ENCODE assay signal across 25 mouse cellular contexts in the genomic region with DNA sequence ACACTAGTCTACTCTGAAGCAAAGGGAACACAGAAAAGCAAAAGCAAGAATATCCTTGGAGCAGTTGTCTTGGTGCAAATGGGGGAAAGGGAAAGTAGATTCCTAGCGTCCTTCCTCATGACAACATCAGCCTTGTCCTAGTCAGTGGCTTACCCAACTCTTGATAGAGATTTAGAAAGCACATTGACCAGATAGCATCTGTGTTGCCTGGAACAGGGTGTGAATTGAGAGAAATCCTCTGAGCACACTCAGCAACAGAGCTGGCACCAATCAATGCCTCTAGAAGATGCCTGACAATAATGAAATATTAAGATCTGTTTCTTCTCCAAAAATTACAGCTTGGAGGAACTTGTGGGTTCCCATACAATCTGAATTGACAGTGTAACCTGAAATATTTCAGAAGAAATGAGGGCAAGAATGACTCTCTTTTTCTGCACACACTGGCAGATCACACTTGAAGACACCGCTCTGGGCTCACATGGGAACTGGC. TPM values are rescaled to one million over a fixed set of nuclear protein-coding genes. Genes with fewer than 3 reads are reported as not detected.
DNase-seq lines count a peak whose midpoint lies in the region; ATAC-seq lines count a peak whose summit lies in the region.
"Had no signal": no experiment of that assay in that cellular context is flagged by ENCODE, and none has a peak within 500 bp of the region (broad histone marks: within the 10 kb centered on the region; RNA-seq: fewer than 3 reads in every experiment).

No protein-coding gene starts in this region.

- H3K4me2 ChIP-seq in forebrain, embryonic 13.5 days: no peak overlapping the region

- no peaks in the 10 kb centered on the region for H3K4me1 ChIP-seq in forebrain, embryonic 13.5 days

- no peaks in the 10 kb centered on the region for H3K27me3 ChIP-seq in forebrain, embryonic 13.5 days
- H3K27me3 ChIP-seq: CH12.LX, Patski had no signal

- H3K4me3 ChIP-seq in forebrain, embryonic 13.5 days: no peak overlapping the region

- no peaks in the 10 kb centered on the region for H3K9me3 ChIP-seq in forebrain, embryonic 13.5 days (replicated peaks)
- H3K9me3 ChIP-seq: G1E had no signal

- H3K9ac ChIP-seq in forebrain, embryonic 13.5 days: no peak overlapping the region

- 94% methylated on average over 2 of the region's 2 CpGs for WGBS in forebrain, embryonic 13.5 days

- no peaks in the 10 kb centered on the region for H3K36me3 ChIP-seq in forebrain, embryonic 13.5 days (ENCODE audit: poor library complexity, severe bottlenecking)
- H3K36me3 ChIP-seq: G1E had no signal

- intact Hi-C loops in heart, postnatal 14 days (cut with DNase I): no loop called here
- intact Hi-C loops in left cerebral cortex, postnatal 10 days (cut with DNase I): no loop called here

- ATAC-seq in forebrain, embryonic 13.5 days: no peak
- ATAC-seq: activated CD4-positive, CD25-positive, alpha-beta regulatory T cell, adult 4 months; CD4-positive, CD25-positive, alpha-beta regulatory T cell, adult 4 months; Patski had no signal

- H3K27ac ChIP-seq in forebrain, embryonic 13.5 days: no peak overlapping the region

- peak; percentile 54 for DNase-seq in heart, adult 11 months
- no peak for DNase-seq in heart, postnatal 14 days
- peak; percentile 42 for DNase-seq in adipocyte (ENCODE audit: low spot score)
- DNase-seq in fat pad, adult 2 months (ENCODE audit: extremely low read depth, low read depth, low spot score): peak; percentile 97
- peak; percentile 97 for DNase-seq in gonadal fat pad, adult 2 months (ENCODE audit: low read depth)
- DNase-seq in left cerebral cortex, postnatal 10 days (ENCODE audit: extremely low spot score in 1 of 2, low spot score in 2 of 2): no peak
- DNase-seq in thymus, postnatal 36 days: no peak
- DNase-seq: adrenal gland, adult 2 months; adrenal gland, adult 8-10 months; adrenal gland, postnatal 10 days; adrenal gland, postnatal 14 days; adrenal gland, postnatal 25 days; adrenal gland, postnatal 36 days; B cell, adult 2 months; cerebellum, adult 11 months; cerebellum, adult 11-12 months; cerebellum, adult 18-20 months had no signal

RNA-seq across cellular contexts. Expression of gene Adtrp, which starts 42.7 kb away (rescaled TPM):
- 1 to 10 TPM; 1.8 to 2.4 TPM for total RNA-seq in heart, postnatal 14 days (2021)
- polyA plus RNA-seq in gonadal fat pad, adult 2 months (2012; rRNA removed): 8.0 and 8.8 TPM in 2 replicates
- total RNA-seq in left cerebral cortex, postnatal 10 days (2021): under 1 TPM; 0.56 to 0.59 TPM
- not detected in 2 replicates for polyA plus RNA-seq in forebrain, embryonic 13.5 days (2015; fragmentation: Nextera tagmentation; extraction: Ambion mirVana)
- total RNA-seq: G1E, MEL had no signal
- polyA plus RNA-seq: C2C12, G1E, Patski had no signal

Comparison
In these comparisons a context has a peak if more than half of its experiments do, and no peak if none do; other contexts are left out.
1. DNase-seq: peak in heart, adult 11 months (single experiment), adipocyte (single experiment), fat pad, adult 2 months (single experiment) and gonadal fat pad, adult 2 months (single experiment); none in heart, postnatal 14 days (0 of 2), left cerebral cortex, postnatal 10 days (0 of 2) and thymus, postnatal 36 days (0 of 2).